Mouse (Mus musculus): ENCODE measurements at regions not wholly inside any gene's neighbourhood (a gene's known extent, or its start where the extent isn't known, plus 50 kb on each side); places are given as distances from the start of the nearest gene placed in this dataset.
A peak's percentile ranks its signal among the peaks of the same experiment; 100 is the strongest.

GRCm38 (mm10) chr1:185861692-185862091 lies 255.4 kb downstream of the Lyplal1 start:
- no peak for ATAC-seq (ENCODE audit: low FRiP score)
- H3K27me3 ChIP-seq (replicated peaks) = no peaks in the 10 kb centered on the region
- H3K4me2 ChIP-seq = no peak overlapping the region
- no peak overlapping the region for H3K27ac ChIP-seq (replicated peaks)
- no peak overlapping the region for H3K4me3 ChIP-seq (replicated peaks)
- H3K4me1 ChIP-seq = no peaks in the 10 kb centered on the region
- H3K9me3 ChIP-seq (replicated peaks) = no peaks in the 10 kb centered on the region
- WGBS = 93% methylated on average over 4 of the region's 4 CpGs
- H3K36me3 ChIP-seq = no peaks in the 10 kb centered on the region
- no peak overlapping the region for H3K9ac ChIP-seq (replicated peaks)

- no peak overlapping the region for H3K27ac ChIP-seq (replicated peaks)
- no peaks in the 10 kb centered on the region for H3K4me1 ChIP-seq
- H3K9me3 ChIP-seq (replicated peaks) = no peaks in the 10 kb centered on the region
- H3K36me3 ChIP-seq = no peaks in the 10 kb centered on the region
- no peak overlapping the region for H3K9ac ChIP-seq (replicated peaks)
- H3K4me2 ChIP-seq = no peak overlapping the region
- 83% methylated on average over 11 of the region's 11 CpGs for WGBS
- no peak for ATAC-seq (ENCODE audit: low FRiP score)
- H3K27me3 ChIP-seq (replicated peaks) = no peaks in the 10 kb centered on the region
- H3K4me3 ChIP-seq (replicated peaks) = no peak overlapping the region
Measured at GRCm38 (mm10) chr1:185865945-185866344, 251.2 kb downstream of the Lyplal1 start.

GRCm38 (mm10) chr1:185866612-185867011 lies 250.5 kb downstream of the Lyplal1 start:
- no peak overlapping the region for H3K9ac ChIP-seq (replicated peaks)
- no peak overlapping the region for H3K4me2 ChIP-seq
- no peak overlapping the region for H3K4me3 ChIP-seq (replicated peaks)
- H3K36me3 ChIP-seq = no peaks in the 10 kb centered on the region
- H3K9me3 ChIP-seq (replicated peaks) = no peaks in the 10 kb centered on the region
- no peak for ATAC-seq (ENCODE audit: low FRiP score)
- H3K4me1 ChIP-seq = no peaks in the 10 kb centered on the region
- H3K27ac ChIP-seq (replicated peaks) = no peak overlapping the region
- no peaks in the 10 kb centered on the region for H3K27me3 ChIP-seq (replicated peaks)
- 91% methylated on average over 6 of the region's 6 CpGs for WGBS

GRCm38 (mm10) chr1:185867018-185867417 lies 250.1 kb downstream of the Lyplal1 start:
- Histone ChIP-seq H3K4me1 (no peaks in the 10 kb centered on the region), H3K4me3 (replicated peaks) (no peak overlapping the region), H3K36me3 (no peaks in the 10 kb centered on the region), H3K4me2 (no peak overlapping the region), H3K9me3 (replicated peaks) (no peaks in the 10 kb centered on the region), H3K27me3 (replicated peaks) (no peaks in the 10 kb centered on the region), H3K27ac (replicated peaks) (no peak overlapping the region), H3K9ac (replicated peaks) (no peak overlapping the region)
- no peak for ATAC-seq (ENCODE audit: low FRiP score)
- 83% methylated on average over 4 of the region's 4 CpGs for WGBS

- ATAC-seq (ENCODE audit: low FRiP score) = no peak
- WGBS = 88% methylated on average over 4 of the region's 4 CpGs
- no peaks in the 10 kb centered on the region for H3K27me3 ChIP-seq (replicated peaks)
Measured at GRCm38 (mm10) chr1:185868721-185869120, 248.4 kb downstream of the Lyplal1 start.

GRCm38 (mm10) chr1:185887031-185887430 lies 230.1 kb downstream of the Lyplal1 start:
- Histone ChIP-seq H3K4me3 (replicated peaks) (no peak overlapping the region), H3K4me1 (no peaks in the 10 kb centered on the region), H3K9me3 (replicated peaks) (no peaks in the 10 kb centered on the region), H3K4me2 (no peak overlapping the region), H3K36me3 (no peaks in the 10 kb centered on the region), H3K27me3 (replicated peaks) (no peaks in the 10 kb centered on the region), H3K27ac (replicated peaks) (no peak overlapping the region), H3K9ac (replicated peaks) (no peak overlapping the region)
- WGBS = 83% methylated on average over 1 of the region's 1 CpGs
- no peak for ATAC-seq (ENCODE audit: low FRiP score)

More at GRCm38 (mm10) chr1:185868721-185869120, 248.4 kb downstream of the Lyplal1 start:
- Histone ChIP-seq H3K9ac (replicated peaks) (no peak overlapping the region), H3K4me2 (no peak overlapping the region), H3K9me3 (replicated peaks) (no peaks in the 10 kb centered on the region), H3K27ac (replicated peaks) (no peak overlapping the region), H3K4me1 (no peaks in the 10 kb centered on the region), H3K4me3 (replicated peaks) (no peak overlapping the region), H3K36me3 (no peaks in the 10 kb centered on the region)

GRCm38 (mm10) chr1:185891814-185892213 lies 225.3 kb downstream of the Lyplal1 start:
- no peak overlapping the region for H3K27ac ChIP-seq (replicated peaks)
- H3K4me3 ChIP-seq (replicated peaks) = no peak overlapping the region
- H3K36me3 ChIP-seq = no peaks in the 10 kb centered on the region
- WGBS = 69% methylated on average over 4 of the region's 4 CpGs
- no peaks in the 10 kb centered on the region for H3K9me3 ChIP-seq (replicated peaks)
- H3K4me2 ChIP-seq = no peak overlapping the region
- no peak overlapping the region for H3K9ac ChIP-seq (replicated peaks)
- no peak for ATAC-seq (ENCODE audit: low FRiP score)
- H3K27me3 ChIP-seq (replicated peaks) = no peaks in the 10 kb centered on the region
- H3K4me1 ChIP-seq = no peaks in the 10 kb centered on the region

- H3K9me3 ChIP-seq (replicated peaks) = no peaks in the 10 kb centered on the region
- no peaks in the 10 kb centered on the region for H3K36me3 ChIP-seq
- H3K27me3 ChIP-seq (replicated peaks) = no peaks in the 10 kb centered on the region
- no peak overlapping the region for H3K27ac ChIP-seq (replicated peaks)
- 61% methylated on average over 4 of the region's 4 CpGs for WGBS
- no peak for ATAC-seq (ENCODE audit: low FRiP score)
- H3K4me1 ChIP-seq = no peaks in the 10 kb centered on the region
- no peak overlapping the region for H3K4me3 ChIP-seq (replicated peaks)
- no peak overlapping the region for H3K9ac ChIP-seq (replicated peaks)
- no peak overlapping the region for H3K4me2 ChIP-seq
Measured at GRCm38 (mm10) chr1:185893421-185893820, 223.7 kb downstream of the Lyplal1 start.

GRCm38 (mm10) chr1:185898475-185898874 lies 218.6 kb downstream of the Lyplal1 start:
- H3K27ac ChIP-seq (replicated peaks) = no peak overlapping the region
- H3K9me3 ChIP-seq (replicated peaks) = no peaks in the 10 kb centered on the region
- H3K36me3 ChIP-seq = no peaks in the 10 kb centered on the region
- no peak overlapping the region for H3K4me3 ChIP-seq (replicated peaks)
- H3K9ac ChIP-seq (replicated peaks) = no peak overlapping the region
- 64% methylated on average over 9 of the region's 9 CpGs for WGBS
- H3K4me1 ChIP-seq = no peaks in the 10 kb centered on the region
- no peaks in the 10 kb centered on the region for H3K27me3 ChIP-seq (replicated peaks)
- ATAC-seq (ENCODE audit: low FRiP score) = no peak
- no peak overlapping the region for H3K4me2 ChIP-seq

GRCm38 (mm10) chr1:185900316-185900715 lies 216.8 kb downstream of the Lyplal1 start:
- ATAC-seq (ENCODE audit: low FRiP score) = no peak
- Histone ChIP-seq H3K36me3 (no peaks in the 10 kb centered on the region), H3K4me1 (no peaks in the 10 kb centered on the region), H3K27ac (replicated peaks) (no peak overlapping the region), H3K4me2 (no peak overlapping the region), H3K4me3 (replicated peaks) (no peak overlapping the region), H3K27me3 (replicated peaks) (no peaks in the 10 kb centered on the region), H3K9me3 (replicated peaks) (no peaks in the 10 kb centered on the region), H3K9ac (replicated peaks) (no peak overlapping the region)
- 90% methylated on average over 3 of the region's 3 CpGs for WGBS

- Histone ChIP-seq H3K27ac (replicated peaks) (no peak overlapping the region), H3K36me3 (no peaks in the 10 kb centered on the region), H3K4me2 (no peak overlapping the region), H3K27me3 (replicated peaks) (no peaks in the 10 kb centered on the region), H3K9ac (replicated peaks) (no peak overlapping the region), H3K4me1 (no peaks in the 10 kb centered on the region), H3K9me3 (replicated peaks) (no peaks in the 10 kb centered on the region), H3K4me3 (replicated peaks) (no peak overlapping the region)
- ATAC-seq (ENCODE audit: low FRiP score) = no peak
- WGBS = 93% methylated on average over 3 of the region's 3 CpGs
Measured at GRCm38 (mm10) chr1:185902395-185902794, 214.7 kb downstream of the Lyplal1 start.

- Histone ChIP-seq H3K4me1 (no peaks in the 10 kb centered on the region), H3K9me3 (replicated peaks) (no peaks in the 10 kb centered on the region), H3K4me3 (replicated peaks) (no peak overlapping the region), H3K27ac (replicated peaks) (no peak overlapping the region), H3K27me3 (replicated peaks) (no peaks in the 10 kb centered on the region), H3K9ac (replicated peaks) (no peak overlapping the region), H3K36me3 (no peaks in the 10 kb centered on the region), H3K4me2 (no peak overlapping the region)
- WGBS = 81% methylated on average over 7 of the region's 7 CpGs
- ATAC-seq (ENCODE audit: low FRiP score) = no peak
Measured at GRCm38 (mm10) chr1:185905666-185906065, 211.4 kb downstream of the Lyplal1 start.

- H3K4me1 ChIP-seq = peaks cover 8% of the 10 kb centered on the region
- no peak overlapping the region for H3K4me2 ChIP-seq
- WGBS = 13% methylated on average over 2 of the region's 2 CpGs
- H3K9me3 ChIP-seq (replicated peaks) = no peaks in the 10 kb centered on the region
- peak; percentile 87 for ATAC-seq (ENCODE audit: low FRiP score)
- no peak overlapping the region for H3K4me3 ChIP-seq (replicated peaks)
- H3K27ac ChIP-seq (replicated peaks) = peak overlapping the region; percentile 56
- H3K27me3 ChIP-seq (replicated peaks) = no peaks in the 10 kb centered on the region
- H3K36me3 ChIP-seq = no peaks in the 10 kb centered on the region
- H3K9ac ChIP-seq (replicated peaks) = no peak overlapping the region
Measured at GRCm38 (mm10) chr1:185915579-185915978, 201.5 kb downstream of the Lyplal1 start.

Data from neural tube, embryonic 15.5 days (tissue).